In genomic region chr8:114390465-114391254, GRCm38 (mm10) we compare ENCODE assay signal across 12 mouse cellular contexts. TPM values are rescaled to one million over a fixed set of nuclear protein-coding genes. Genes with fewer than 3 reads are reported as not detected.
DNase-seq lines count a peak whose midpoint lies in the region; ATAC-seq and TF ChIP-seq lines count a peak whose summit lies in the region.
"Had no signal": no experiment of that assay in that cellular context is flagged by ENCODE, and none has a peak within 500 bp of the region (broad histone marks: within the 10 kb centered on the region; RNA-seq: fewer than 3 reads in every experiment).

No protein-coding gene starts in this region.

- WGBS in intestine, postnatal 0 days = 82% methylated on average over 11 of the region's 13 CpGs
- WGBS in intestine, embryonic 16.5 days = 92% methylated on average over 11 of the region's 13 CpGs

- H3K36me3 ChIP-seq in intestine, postnatal 0 days (ENCODE audit: control insufficient read depth, insufficient read depth) = no peaks in the 10 kb centered on the region
- no peaks in the 10 kb centered on the region for H3K36me3 ChIP-seq in intestine, embryonic 16.5 days (ENCODE audit: control insufficient read depth, insufficient read depth, low read length)
- H3K36me3 ChIP-seq: heart, embryonic 15.5 days had no signal

- no peak overlapping the region for H3K27ac ChIP-seq in intestine, postnatal 0 days (ENCODE audit: low read depth, low read length)
- H3K27ac ChIP-seq in intestine, embryonic 16.5 days (ENCODE audit: low read length) = no peak overlapping the region
- no peak overlapping the region for H3K27ac ChIP-seq in cortical plate, adult 2 months (ENCODE audit: insufficient read depth, low read length)
- H3K27ac ChIP-seq: heart, embryonic 15.5 days had no signal

- no peak for ATAC-seq in intestine, postnatal 0 days
- ATAC-seq in intestine, embryonic 16.5 days = no peak

- H3K4me2 ChIP-seq in intestine, postnatal 0 days (replicated peaks; ENCODE audit: low read depth) = no peak overlapping the region
- H3K4me2 ChIP-seq in intestine, embryonic 16.5 days (ENCODE audit: low read depth, low read length) = no peak overlapping the region
- H3K4me2 ChIP-seq: heart, embryonic 15.5 days had no signal

- no peaks in the 10 kb centered on the region for H3K4me1 ChIP-seq in intestine, postnatal 0 days (replicated peaks; ENCODE audit: control insufficient read depth, insufficient read depth, low read length)
- no peaks in the 10 kb centered on the region for H3K4me1 ChIP-seq in intestine, embryonic 16.5 days (ENCODE audit: control insufficient read depth, insufficient read depth, low read length)
- H3K4me1 ChIP-seq in cortical plate, adult 2 months (ENCODE audit: control insufficient read depth, insufficient read depth, low read length) = no peaks in the 10 kb centered on the region
- H3K4me1 ChIP-seq: heart, embryonic 15.5 days had no signal

- no peak for TF ChIP-seq POLR2A in cortical plate, adult 2 months (IDR thresholded peaks at IDR 0.05; ENCODE audit: extremely low read depth, insufficient read depth, low read length)

- DNase-seq in thymus, postnatal 14 days = peak; percentile 3
- no peak for DNase-seq in thymus, postnatal 25 days
- DNase-seq in frontal cortex, postnatal 14 days (ENCODE audit: low spot score in 2 of 2) = no peak
- DNase-seq in right cerebral cortex, postnatal 36 days (ENCODE audit: low spot score in 2 of 2) = no peak
- no peak for DNase-seq in layer of hippocampus, adult 9-10 months (ENCODE audit: low spot score)
- DNase-seq: layer of hippocampus, postnatal 36 days; thymus, adult 18-20 months had no signal

- no peak overlapping the region for H3K9ac ChIP-seq in intestine, postnatal 0 days (ENCODE audit: low read depth, low read length)
- H3K9ac ChIP-seq in intestine, embryonic 16.5 days (ENCODE audit: low read depth, low read length) = no peak overlapping the region
- H3K9ac ChIP-seq: heart, embryonic 15.5 days had no signal

- H3K27me3 ChIP-seq in intestine, postnatal 0 days (replicated peaks; ENCODE audit: control insufficient read depth, insufficient read depth, low read length) = no peaks in the 10 kb centered on the region
- H3K27me3 ChIP-seq in intestine, embryonic 16.5 days (replicated peaks; ENCODE audit: control insufficient read depth, insufficient read depth, low read length) = no peaks in the 10 kb centered on the region
- H3K27me3 ChIP-seq: heart, embryonic 15.5 days; megakaryocyte, embryonic 14.5 days had no signal

- TF ChIP-seq CTCF in intestine, postnatal 0 days (IDR thresholded peaks at IDR 0.05; ENCODE audit: low read depth) = peak; percentile 68
- peak; percentile 47 for TF ChIP-seq CTCF in cortical plate, adult 2 months (IDR thresholded peaks at IDR 0.05; ENCODE audit: extremely low read depth, insufficient read depth, low read length)

- no peaks in the 10 kb centered on the region for H3K9me3 ChIP-seq in intestine, postnatal 0 days (ENCODE audit: control insufficient read depth)
- no peaks in the 10 kb centered on the region for H3K9me3 ChIP-seq in intestine, embryonic 16.5 days (ENCODE audit: control insufficient read depth, low read length)
- H3K9me3 ChIP-seq: heart, embryonic 15.5 days; megakaryocyte, embryonic 14.5 days had no signal

- H3K4me3 ChIP-seq in intestine, postnatal 0 days (ENCODE audit: low read depth, low read length) = no peak overlapping the region
- no peak overlapping the region for H3K4me3 ChIP-seq in intestine, embryonic 16.5 days (ENCODE audit: low read length)
- no peak overlapping the region for H3K4me3 ChIP-seq in cortical plate, adult 2 months (ENCODE audit: insufficient read depth, low read length)
- H3K4me3 ChIP-seq: heart, embryonic 15.5 days; megakaryocyte, embryonic 14.5 days had no signal

RNA-seq across cellular contexts. Expression of gene Clec3a, which starts 27.2 kb away (rescaled TPM):
- polyA plus RNA-seq in intestine, postnatal 0 days (2015; fragmentation: Nextera tagmentation; extraction: Ambion mirVana) = not detected in 2 replicates
- polyA plus RNA-seq in intestine, embryonic 16.5 days (2015; fragmentation: Nextera tagmentation; extraction: Ambion mirVana) = not detected in 2 replicates
- polyA plus RNA-seq in cortical plate, adult 2 months (2012; rRNA removed) = not detected in 2 replicates
- polyA plus RNA-seq: heart, embryonic 15.5 days had no signal

RNA-seq across cellular contexts. Expression of gene Wwox, which starts 48.8 kb away (rescaled TPM):
- 7.1 and 9.3 TPM in 2 replicates for polyA plus RNA-seq in intestine, postnatal 0 days (2015; fragmentation: Nextera tagmentation; extraction: Ambion mirVana)
- polyA plus RNA-seq in intestine, embryonic 16.5 days (2015; fragmentation: Nextera tagmentation; extraction: Ambion mirVana) = 10.9 and 12.8 TPM in 2 replicates
- 17.3 and 17.8 TPM in 2 replicates for polyA plus RNA-seq in cortical plate, adult 2 months (2012; rRNA removed)
